Mouse (Mus musculus): ENCODE results near the gene BC048671. TPM values are rescaled to one million over a fixed set of nuclear protein-coding genes. Genes with fewer than 3 reads are reported as not detected.

The BC048671 gene
- polyA plus RNA-seq, 1 experiment from 2014 or later, result not detected

Other genes with a start within 250 kb of the BC048671 start
- gene Vmn1r49, start 222.7 kb upstream of the BC048671 start, polyA plus RNA-seq (2015; fragmentation: Nextera tagmentation; extraction: Ambion mirVana), result not detected in 2 replicates
- not detected in 2 replicates for gene Vmn1r50, start 199.8 kb upstream of the BC048671 start, polyA plus RNA-seq (2015; fragmentation: Nextera tagmentation; extraction: Ambion mirVana)
- not detected in 2 replicates for gene Vmn1r51, start 178.6 kb upstream of the BC048671 start, polyA plus RNA-seq (2015; fragmentation: Nextera tagmentation; extraction: Ambion mirVana)
- not detected in 2 replicates for gene Vmn1r52, start 126.4 kb upstream of the BC048671 start, polyA plus RNA-seq (2015; fragmentation: Nextera tagmentation; extraction: Ambion mirVana)
- not detected in 2 replicates for gene V1ra8, start 98.4 kb upstream of the BC048671 start, polyA plus RNA-seq (2015; fragmentation: Nextera tagmentation; extraction: Ambion mirVana)
- gene Vmn1r53, start 76.8 kb upstream of the BC048671 start, polyA plus RNA-seq (2015; fragmentation: Nextera tagmentation; extraction: Ambion mirVana), result not detected in 2 replicates
- gene Vmn1r54, start 54.9 kb upstream of the BC048671 start, polyA plus RNA-seq (2015; fragmentation: Nextera tagmentation; extraction: Ambion mirVana), result not detected in 2 replicates
- gene Chst13, start 24.0 kb downstream of the BC048671 start, polyA plus RNA-seq (2015; fragmentation: Nextera tagmentation; extraction: Ambion mirVana), result 0.14 TPM in 1 of 2 replicates, not detected in the other
- 0.15 TPM in 1 of 2 replicates, not detected in the other for gene Uroc1, start 32.1 kb downstream of the BC048671 start, polyA plus RNA-seq (2015; fragmentation: Nextera tagmentation; extraction: Ambion mirVana)
- gene Zxdc, start 68.3 kb downstream of the BC048671 start, polyA plus RNA-seq (2015; fragmentation: Nextera tagmentation; extraction: Ambion mirVana), result 5.5 and 8.1 TPM in 2 replicates
- 0.32 and 0.42 TPM in 2 replicates for gene Cfap100, start 127.6 kb downstream of the BC048671 start, polyA plus RNA-seq (2015; fragmentation: Nextera tagmentation; extraction: Ambion mirVana)
- gene Klf15, start 161.4 kb downstream of the BC048671 start, polyA plus RNA-seq (2015; fragmentation: Nextera tagmentation; extraction: Ambion mirVana), result 22.5 and 22.8 TPM in 2 replicates
- 1.8 and 3.6 TPM in 2 replicates for gene Aldh1l1, start 185.2 kb downstream of the BC048671 start, polyA plus RNA-seq (2015; fragmentation: Nextera tagmentation; extraction: Ambion mirVana)